Mouse (Mus musculus) layer of hippocampus, adult 6 months (tissue): ENCODE measurements around the gene Fam181a. TPM values are rescaled to one million over a fixed set of nuclear protein-coding genes. Genes with fewer than 3 reads are reported as not detected.

Experiments used
- long read RNA-seq, 2 experiments: library from polyadenylated mRNA; unstranded; transcript quantifications; one replicate each; pipeline ENCODE4 v2.0.0; 2019 to 2020
- polyA plus RNA-seq: library from polyadenylated mRNA; unstranded; fragments of <200 nt; fragmentation: Nextera tagmentation; gene quantifications from 2 replicates; pipeline ENCODE4 v1.2.3, GENCODE M21; 2021

Fam181a gene
- polyA plus RNA-seq: 2.2 and 3.4 TPM in 2 replicates
- long read RNA-seq, experiment 1, transcript Fam181a-202 (2 exons, 665 nt): major isoform, 5 of 5 reads
- long read RNA-seq, experiment 1, partial matches to known transcripts: 0 of 5 reads
- long read RNA-seq, experiment 1, other reads (novel, unspliced or antisense): 0 of 5 reads
- long read RNA-seq, experiment 2, transcript Fam181a-202 (2 exons, 665 nt): major isoform, 7 of 7 reads
- long read RNA-seq, experiment 2, partial matches to known transcripts: 0 of 7 reads
- long read RNA-seq, experiment 2, other reads (novel, unspliced or antisense): 0 of 7 reads

DNA sequence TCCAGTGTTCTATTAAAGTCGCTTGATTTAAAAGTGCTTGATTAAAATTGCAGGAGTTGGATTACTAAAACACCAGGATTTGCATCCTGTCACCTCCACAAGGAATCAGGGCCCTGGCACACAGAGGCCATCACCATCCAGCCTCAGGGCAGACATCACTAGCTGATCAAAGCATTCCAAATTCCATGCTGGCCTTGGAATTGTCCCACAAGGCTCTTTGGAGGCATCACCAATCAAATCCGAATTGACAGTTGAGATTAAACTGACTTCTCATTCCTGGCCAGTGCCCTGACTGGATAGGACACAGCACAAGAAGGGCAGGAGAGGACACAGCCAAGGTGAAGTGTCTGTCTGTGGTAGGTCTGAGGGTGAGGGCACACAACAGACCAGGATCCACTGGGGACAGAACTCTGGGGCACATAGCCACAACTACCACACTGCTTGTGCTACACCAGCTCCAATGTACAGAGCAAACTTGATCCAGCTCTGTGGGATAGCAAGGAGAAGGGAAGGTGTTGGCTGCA is at the start of gene Fam181a:
Fam181a (plus strand) TSS at position 232 of the 524 bp plus-strand sequence.

DNA sequence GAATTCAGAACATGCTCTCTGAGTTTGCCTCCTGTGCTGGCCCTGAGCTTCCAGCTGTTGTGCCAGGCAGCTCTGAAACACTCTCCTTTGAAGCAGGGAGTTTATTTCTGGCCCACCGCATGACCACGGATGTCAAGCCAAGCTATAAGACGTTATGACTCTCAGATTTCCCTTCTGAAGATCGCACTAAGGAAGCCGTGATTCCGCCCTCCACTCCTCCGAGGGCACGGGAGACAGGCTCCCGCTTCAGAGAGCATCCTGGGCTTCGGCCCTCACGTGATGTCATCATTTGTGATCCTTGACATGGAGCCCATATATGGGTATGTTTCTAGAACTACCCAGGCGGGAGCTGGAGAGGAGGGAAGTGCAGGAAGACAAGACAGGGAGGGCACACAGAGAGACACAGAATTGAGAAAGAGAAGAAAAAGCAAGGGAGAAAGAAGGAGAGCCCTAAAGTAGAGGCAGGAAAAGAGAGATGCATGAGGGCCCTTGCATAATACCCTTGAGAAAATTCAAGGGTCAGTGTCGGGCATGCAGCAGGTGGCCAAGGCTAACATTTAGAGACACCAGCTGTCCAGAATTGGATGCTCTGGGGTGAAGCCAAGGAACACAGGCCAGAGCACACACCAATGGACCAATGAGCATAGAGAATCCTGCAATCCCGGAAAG is 45.1 kb downstream of the Fam181a start, which contains the start of gene Asb2:
Asb2 (minus strand) TSS at position 256 of the 669 bp plus-strand sequence.

Other genes with a start within 250 kb of the Fam181a start
- gene Prima1, start 68.8 kb upstream of the Fam181a start, polyA plus RNA-seq: 2.1 TPM in 2 replicates
- gene Asb2, start 45.0 kb downstream of the Fam181a start, polyA plus RNA-seq: 1.8 and 2.1 TPM in 2 replicates
- 29.6 and 30.0 TPM in 2 replicates for gene Otub2, start 77.7 kb downstream of the Fam181a start, polyA plus RNA-seq
- gene 9330161L09Rik, start 96.8 kb downstream of the Fam181a start, polyA plus RNA-seq: 0.19 and 0.38 TPM in 2 replicates
- 288 and 319 TPM in 2 replicates for gene Ddx24, start 114.9 kb downstream of the Fam181a start, polyA plus RNA-seq
- gene Ifi27, start 123.2 kb downstream of the Fam181a start, polyA plus RNA-seq: 143 and 254 TPM in 2 replicates
- gene Ifi27l2a, start 132.7 kb downstream of the Fam181a start, polyA plus RNA-seq: 21.0 and 37.1 TPM in 2 replicates
- gene Ifi27l2b, start 146.2 kb downstream of the Fam181a start, polyA plus RNA-seq: not detected in 2 replicates
- 9.5 and 10.3 TPM in 2 replicates for gene Ppp4r4, start 221.3 kb downstream of the Fam181a start, polyA plus RNA-seq